Mouse (Mus musculus) midbrain, embryonic 16.5 days (tissue): ENCODE data around the gene Rbm19. TPM values are rescaled to one million over a fixed set of nuclear protein-coding genes. Genes with fewer than 3 reads are reported as not detected.

Experiments used
- ATAC-seq: fragments of 200-750 bp; cut with Nextera tagmentation; 2 replicates; pipeline ENCODE4 v1.8.0; 2017; ENCODE audit warnings: moderate TSS enrichment
- H3K27ac ChIP-seq: fragments of 300-500 bp; sonication (generic); 2 replicates; pipeline ENCODE4 v1.5.1; 2014; ENCODE audit warnings: mild to moderate bottlenecking, low read length, mixed read lengths
- H3K27me3 ChIP-seq: fragments of 300-500 bp; sonication (generic); 2 replicates; pipeline ENCODE4 v1.6.1; 2014; ENCODE audit warnings: low read depth, low read length, mixed read lengths; ENCODE audit not compliant: control insufficient read depth, insufficient read depth
- H3K36me3 ChIP-seq: fragments of 300-500 bp; sonication (generic); 2 replicates; pipeline ENCODE4 v1.6.1; 2014; ENCODE audit warnings: mild to moderate bottlenecking, low read length, moderate library complexity, mixed read lengths; ENCODE audit not compliant: control insufficient read depth, insufficient read depth
- H3K4me1 ChIP-seq: fragments of 300-500 bp; sonication (generic); 2 replicates; pipeline ENCODE4 v1.6.1; 2014; ENCODE audit warnings: mild to moderate bottlenecking, low read length, mixed read lengths; ENCODE audit not compliant: control insufficient read depth, insufficient read depth
- H3K4me2 ChIP-seq: fragments of 300-500 bp; sonication (generic); 2 replicates; pipeline ENCODE4 v1.6.1; 2014; ENCODE audit warnings: mild to moderate bottlenecking, low read length, mixed read lengths
- H3K4me3 ChIP-seq: fragments of 300-500 bp; sonication (generic); 2 replicates; pipeline ENCODE4 v1.5.1; 2014; ENCODE audit warnings: low read depth, mild to moderate bottlenecking, low read length, moderate library complexity, mixed read lengths
- H3K9ac ChIP-seq: fragments of 300-500 bp; sonication (generic); 2 replicates; pipeline ENCODE4 v1.6.1; 2014; ENCODE audit warnings: low read depth, low read length, mixed read lengths
- H3K9me3 ChIP-seq: fragments of 300-500 bp; sonication (generic); replicated peaks from 2 replicates; pipeline ENCODE4 v1.6.1; 2014; ENCODE audit warnings: mild to moderate bottlenecking, low read length, mixed read lengths; ENCODE audit not compliant: control insufficient read depth, poor library complexity, severe bottlenecking
- WGBS: fragments of 180-500 bp; shearing (Covaris S2); extraction: QIAGEN DNeasy Blood & Tissue Kit; methylation state at CpG from one replicate; pipeline ENCODE4 v1.1.7; 2014; 5-methylcytosine and 5-hydroxymethylcytosine counted together
- polyA plus RNA-seq: library from polyadenylated mRNA; unstranded; fragments of >200 nt; fragmentation: Nextera tagmentation; extraction: Ambion mirVana; gene quantifications from 2 replicates; pipeline ENCODE4 v1.2.1, GENCODE M21; 2015

The Rbm19 gene
- polyA plus RNA-seq, 1 experiment from 2014 or later = 19.3 TPM

DNA sequence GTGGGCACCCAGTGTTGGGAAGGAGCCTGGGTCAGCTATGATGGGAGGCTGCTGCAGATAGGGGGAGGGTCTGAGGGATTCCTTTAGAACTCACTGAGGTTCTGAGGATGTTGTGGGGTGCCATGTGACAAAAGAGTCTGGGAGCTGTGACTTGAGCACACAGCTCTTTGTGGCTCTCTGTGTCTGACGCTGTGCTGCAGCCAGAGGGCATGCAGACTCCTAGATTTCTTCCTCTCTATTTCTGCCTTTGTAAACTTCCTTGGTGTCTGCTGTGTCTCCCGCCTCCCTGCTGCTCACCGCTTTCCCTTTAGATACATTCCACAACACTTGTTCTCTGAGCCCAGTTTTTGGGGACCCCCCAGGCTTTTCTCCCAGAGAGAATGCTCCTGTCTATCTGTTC, 36.9 kb downstream of the Rbm19 start:
- H3K9ac ChIP-seq = no peak overlapping the region
- 65% methylated on average over 3 of the region's 3 CpGs for WGBS
- ATAC-seq = no peak
- H3K4me3 ChIP-seq = no peak overlapping the region
- peaks cover 24% of the 10 kb centered on the region for H3K4me1 ChIP-seq
- H3K27me3 ChIP-seq = peaks cover 1% of the 10 kb centered on the region; the same call in 1 of the 2 replicates
- no peak overlapping the region for H3K4me2 ChIP-seq
- H3K36me3 ChIP-seq = no peaks in the 10 kb centered on the region
- no peak overlapping the region for H3K27ac ChIP-seq
- H3K9me3 ChIP-seq = no peaks in the 10 kb centered on the region

DNA sequence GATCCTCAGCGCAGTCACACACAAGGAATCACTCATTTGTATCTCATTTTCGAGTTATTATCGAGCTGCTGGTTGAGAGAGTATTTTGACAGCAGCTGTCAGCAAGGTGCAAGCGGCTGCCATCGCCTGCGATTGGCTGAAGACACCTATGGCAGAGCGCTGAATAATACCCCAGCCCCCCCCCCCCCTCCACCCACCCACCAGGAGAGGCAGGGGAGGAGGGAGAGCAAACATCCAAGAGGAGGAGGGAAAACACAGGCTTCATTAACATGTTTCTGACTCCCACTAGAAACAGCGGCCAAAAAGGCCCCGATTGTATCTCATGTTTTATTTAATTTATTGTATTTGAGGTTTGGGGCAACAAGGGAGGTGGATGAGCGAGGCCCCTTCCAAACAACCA, 39.4 kb downstream of the Rbm19 start:
- no peak overlapping the region for H3K4me3 ChIP-seq
- H3K9ac ChIP-seq = peak overlapping the region; percentile 31
- H3K27ac ChIP-seq = peak overlapping the region; percentile 75
- H3K27me3 ChIP-seq = no peaks in the 10 kb centered on the region
- 36% methylated on average over 10 of the region's 10 CpGs for WGBS
- no peaks in the 10 kb centered on the region for H3K36me3 ChIP-seq
- ATAC-seq = 0 out of 2 replicates have a peak, but pooled peaks have one; percentile 36
- no peaks in the 10 kb centered on the region for H3K9me3 ChIP-seq
- no peak overlapping the region for H3K4me2 ChIP-seq
- H3K4me1 ChIP-seq = peaks cover 24% of the 10 kb centered on the region

DNA sequence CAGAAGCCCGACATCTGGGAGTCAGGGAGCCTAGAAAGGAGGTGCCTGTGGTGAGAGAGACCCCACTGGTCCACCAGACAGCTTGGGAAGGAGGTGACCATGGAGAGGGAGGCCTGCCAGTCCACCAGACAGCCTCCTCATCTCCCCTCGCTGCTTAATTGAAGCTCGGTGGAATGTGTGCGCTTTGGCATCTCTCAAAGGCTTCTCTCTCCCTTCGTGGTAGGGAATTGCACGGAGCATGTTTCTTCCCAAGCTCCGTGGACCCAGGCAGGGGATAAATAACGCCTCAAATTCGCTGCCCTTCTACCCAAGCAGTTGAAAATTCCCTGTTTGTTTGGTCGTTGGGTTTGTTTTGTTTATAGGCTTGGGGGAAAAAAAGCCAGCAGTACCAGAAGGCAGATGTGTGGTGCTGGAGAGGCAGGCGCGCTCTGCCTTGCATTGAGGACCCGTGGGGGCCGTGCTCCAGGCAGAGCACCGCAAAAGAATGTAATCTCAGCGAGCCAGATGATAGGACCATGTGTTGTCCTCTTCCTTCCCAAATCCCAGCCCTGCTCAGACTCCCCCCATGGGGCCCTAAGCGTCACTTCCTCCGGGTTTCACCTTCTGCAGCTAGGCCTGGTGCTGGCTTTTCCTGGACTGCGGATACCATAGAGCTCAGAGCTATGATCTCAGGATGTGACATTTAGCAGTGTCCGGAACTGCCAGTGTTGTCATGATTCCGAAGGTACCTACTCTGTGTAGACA, 40.1 kb downstream of the Rbm19 start:
- H3K9ac ChIP-seq = peak overlapping the region; percentile 31; the same call in 1 of the 2 replicates
- H3K4me1 ChIP-seq = peaks cover 24% of the 10 kb centered on the region
- 48% methylated on average over 21 of the region's 21 CpGs for WGBS
- no peak overlapping the region for H3K4me2 ChIP-seq
- H3K4me3 ChIP-seq = no peak overlapping the region
- no peaks in the 10 kb centered on the region for H3K27me3 ChIP-seq
- no peaks in the 10 kb centered on the region for H3K36me3 ChIP-seq
- peak overlapping the region; percentile 75 for H3K27ac ChIP-seq
- ATAC-seq = 0 out of 2 replicates have a peak, but pooled peaks have one; percentile 21
- no peaks in the 10 kb centered on the region for H3K9me3 ChIP-seq

DNA sequence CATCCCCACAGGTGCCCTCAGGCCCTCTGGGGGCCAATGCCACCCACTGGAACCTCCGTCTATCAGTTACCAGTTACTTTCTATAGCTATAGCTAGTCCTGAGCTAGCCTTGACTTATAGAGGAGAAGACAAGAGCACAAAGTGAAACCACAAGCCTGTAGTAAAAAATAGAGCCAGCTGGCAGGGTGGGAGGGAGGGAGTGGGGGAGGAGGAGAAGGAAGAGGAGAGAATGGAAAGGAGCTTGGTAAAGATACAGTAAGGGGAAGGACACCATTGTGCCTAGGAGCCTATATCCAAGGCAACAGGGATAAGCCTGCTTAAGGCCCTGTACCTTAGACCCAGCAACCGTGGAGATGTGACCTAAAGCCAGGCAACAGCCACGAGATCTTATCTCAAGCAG, 40.9 kb downstream of the Rbm19 start:
- H3K4me3 ChIP-seq = no peak overlapping the region
- H3K9me3 ChIP-seq = no peaks in the 10 kb centered on the region
- ATAC-seq = no peak
- peak overlapping the region; percentile 75 for H3K27ac ChIP-seq
- no peaks in the 10 kb centered on the region for H3K27me3 ChIP-seq
- 76% methylated on average over 3 of the region's 3 CpGs for WGBS
- H3K4me1 ChIP-seq = peaks cover 24% of the 10 kb centered on the region
- no peak overlapping the region for H3K9ac ChIP-seq
- no peaks in the 10 kb centered on the region for H3K36me3 ChIP-seq
- no peak overlapping the region for H3K4me2 ChIP-seq

DNA sequence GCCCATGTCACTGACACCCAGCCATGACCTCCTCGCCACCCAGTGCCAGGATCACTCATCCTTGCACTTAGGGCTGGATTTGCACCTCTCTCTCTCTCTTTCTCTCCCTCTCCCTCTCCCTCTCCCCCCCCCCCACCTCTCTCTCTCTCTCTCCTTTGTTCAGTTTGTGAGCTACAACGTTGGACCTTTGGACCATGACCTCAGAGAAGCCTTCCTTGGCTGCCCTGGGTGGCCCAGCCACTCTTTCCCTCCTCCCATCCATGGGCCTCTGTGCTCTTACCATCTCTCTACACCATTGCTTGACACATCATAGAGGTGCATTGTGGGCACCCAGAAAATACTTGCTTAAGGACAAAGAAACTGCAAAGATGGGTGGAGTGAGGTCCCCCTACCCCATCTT, 42.2 kb downstream of the Rbm19 start:
- Histone ChIP-seq H3K36me3 (no peaks in the 10 kb centered on the region), H3K27ac (no peak overlapping the region), H3K9me3 (no peaks in the 10 kb centered on the region), H3K4me2 (no peak overlapping the region), H3K27me3 (no peaks in the 10 kb centered on the region), H3K4me3 (no peak overlapping the region), H3K4me1 (peaks cover 19% of the 10 kb centered on the region), H3K9ac (no peak overlapping the region)
- no peak for ATAC-seq
- WGBS = 73% methylated on average over 2 of the region's 2 CpGs

DNA sequence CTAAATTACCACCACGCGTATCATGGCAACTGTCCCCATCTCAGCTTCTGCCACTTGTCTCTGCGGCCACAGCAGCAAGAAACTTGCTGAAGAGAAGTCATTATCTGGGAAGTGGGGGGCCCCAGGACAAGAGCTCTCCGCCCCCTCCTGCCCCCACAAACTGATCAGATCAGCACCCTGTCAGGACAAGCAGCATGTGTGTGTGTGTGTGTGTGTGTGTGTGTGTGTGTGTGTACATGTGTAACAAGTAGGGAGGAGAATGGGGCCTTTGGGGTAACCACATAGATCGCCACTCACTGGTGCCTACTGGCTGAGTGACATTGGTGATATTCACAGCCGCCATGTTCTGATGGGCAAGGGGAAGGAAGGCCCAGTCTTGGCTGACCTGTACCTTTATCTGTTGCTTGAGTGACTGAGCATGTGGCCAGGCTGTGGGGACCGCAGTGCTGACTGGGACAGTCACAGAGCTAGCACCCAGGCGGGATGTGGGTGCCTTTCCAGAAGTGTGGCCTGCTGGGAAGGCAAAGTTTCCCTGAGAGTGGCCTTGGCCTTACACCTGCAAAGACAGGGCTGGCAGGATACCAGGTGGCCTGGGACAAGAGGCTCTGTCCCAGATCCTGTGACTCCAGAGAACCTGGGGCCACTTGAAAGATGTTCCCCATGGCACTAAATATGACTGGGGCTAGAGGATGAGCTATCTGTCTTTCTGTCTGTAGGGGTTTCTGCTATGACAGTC, 44.8 kb downstream of the Rbm19 start:
- no peak overlapping the region for H3K4me2 ChIP-seq
- H3K36me3 ChIP-seq = no peaks in the 10 kb centered on the region
- peaks cover 9% of the 10 kb centered on the region for H3K4me1 ChIP-seq
- no peak overlapping the region for H3K4me3 ChIP-seq
- H3K27me3 ChIP-seq = no peaks in the 10 kb centered on the region
- no peaks in the 10 kb centered on the region for H3K9me3 ChIP-seq
- no peak overlapping the region for H3K9ac ChIP-seq
- no peak overlapping the region for H3K27ac ChIP-seq
- 87% methylated on average over 8 of the region's 8 CpGs for WGBS
- ATAC-seq = no peak

DNA sequence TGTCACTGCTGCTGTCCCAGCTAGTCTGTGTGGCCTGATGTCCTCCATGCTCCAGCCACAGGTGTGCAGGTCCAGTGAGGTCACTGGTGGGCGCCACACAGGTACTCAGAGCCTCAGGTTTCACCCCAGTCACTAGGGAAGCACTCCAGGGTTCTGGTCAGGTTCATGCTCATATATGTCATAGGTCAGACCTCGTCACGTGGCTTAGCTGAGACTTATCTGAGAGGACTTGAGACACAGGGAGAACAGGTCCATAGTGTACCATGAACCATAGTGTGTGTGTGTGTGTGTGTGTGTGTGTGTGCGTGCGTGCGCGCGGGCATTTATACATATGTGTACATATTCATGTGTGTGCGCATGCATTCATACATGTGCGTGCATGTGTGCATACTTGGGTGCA, 46.4 kb downstream of the Rbm19 start:
- no peak overlapping the region for H3K4me2 ChIP-seq
- H3K4me1 ChIP-seq = no peaks in the 10 kb centered on the region
- no peaks in the 10 kb centered on the region for H3K9me3 ChIP-seq
- no peak overlapping the region for H3K9ac ChIP-seq
- no peaks in the 10 kb centered on the region for H3K27me3 ChIP-seq
- H3K36me3 ChIP-seq = no peaks in the 10 kb centered on the region
- no peak overlapping the region for H3K4me3 ChIP-seq
- WGBS = 97% methylated on average over 10 of the region's 10 CpGs
- ATAC-seq = no peak
- H3K27ac ChIP-seq = no peak overlapping the region

DNA sequence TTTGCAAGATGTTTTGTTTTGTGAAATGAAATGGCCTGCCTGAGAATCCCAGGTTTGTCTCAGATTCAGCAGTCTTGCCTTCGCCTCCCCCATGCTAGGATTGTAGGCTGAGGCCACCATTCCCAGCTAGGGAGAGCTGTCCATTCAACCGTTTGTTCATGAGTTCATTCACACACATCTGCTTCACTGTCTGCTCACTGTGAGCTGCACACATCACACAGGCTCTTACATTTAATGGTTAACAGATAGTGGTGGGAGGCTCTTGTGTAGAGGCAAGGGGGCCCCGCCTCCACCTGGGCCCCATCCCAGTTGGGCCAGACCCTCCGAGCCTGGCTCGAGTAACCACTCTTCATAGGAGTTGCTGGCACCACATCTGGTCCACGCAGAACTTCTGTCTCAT, 47.2 kb downstream of the Rbm19 start:
- Histone ChIP-seq H3K27ac (no peak overlapping the region), H3K4me1 (no peaks in the 10 kb centered on the region), H3K36me3 (no peaks in the 10 kb centered on the region), H3K9me3 (no peaks in the 10 kb centered on the region), H3K27me3 (no peaks in the 10 kb centered on the region), H3K4me2 (no peak overlapping the region), H3K4me3 (no peak overlapping the region), H3K9ac (no peak overlapping the region)
- 88% methylated on average over 6 of the region's 6 CpGs for WGBS
- ATAC-seq = no peak

DNA sequence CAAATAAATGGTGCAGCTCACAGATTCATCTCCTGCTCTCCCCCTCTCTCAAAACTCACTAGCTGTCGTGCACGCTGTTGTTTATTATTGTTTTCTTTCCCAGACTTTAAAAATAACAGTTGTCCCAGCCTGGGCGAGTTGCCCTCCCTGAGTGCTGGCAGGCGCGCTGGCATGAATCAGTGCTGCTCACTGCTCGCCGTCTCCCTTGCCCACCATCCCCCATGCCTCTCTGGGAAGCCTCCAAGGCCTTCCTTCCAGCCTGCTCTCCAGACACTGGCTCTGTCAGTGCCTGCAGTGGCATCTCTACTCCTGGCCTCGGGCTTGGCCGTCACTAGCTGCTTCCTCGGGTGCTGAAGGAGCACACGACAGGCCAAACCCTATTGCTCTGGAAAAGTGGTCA, 48.2 kb downstream of the Rbm19 start:
- no peaks in the 10 kb centered on the region for H3K27me3 ChIP-seq
- H3K4me2 ChIP-seq = no peak overlapping the region
- no peak overlapping the region for H3K9ac ChIP-seq
- no peak overlapping the region for H3K27ac ChIP-seq
- no peak overlapping the region for H3K4me3 ChIP-seq
- H3K4me1 ChIP-seq = no peaks in the 10 kb centered on the region
- no peaks in the 10 kb centered on the region for H3K36me3 ChIP-seq
- ATAC-seq = no peak
- WGBS = 73% methylated on average over 11 of the region's 11 CpGs
- no peaks in the 10 kb centered on the region for H3K9me3 ChIP-seq
